In the genomic region with DNA sequence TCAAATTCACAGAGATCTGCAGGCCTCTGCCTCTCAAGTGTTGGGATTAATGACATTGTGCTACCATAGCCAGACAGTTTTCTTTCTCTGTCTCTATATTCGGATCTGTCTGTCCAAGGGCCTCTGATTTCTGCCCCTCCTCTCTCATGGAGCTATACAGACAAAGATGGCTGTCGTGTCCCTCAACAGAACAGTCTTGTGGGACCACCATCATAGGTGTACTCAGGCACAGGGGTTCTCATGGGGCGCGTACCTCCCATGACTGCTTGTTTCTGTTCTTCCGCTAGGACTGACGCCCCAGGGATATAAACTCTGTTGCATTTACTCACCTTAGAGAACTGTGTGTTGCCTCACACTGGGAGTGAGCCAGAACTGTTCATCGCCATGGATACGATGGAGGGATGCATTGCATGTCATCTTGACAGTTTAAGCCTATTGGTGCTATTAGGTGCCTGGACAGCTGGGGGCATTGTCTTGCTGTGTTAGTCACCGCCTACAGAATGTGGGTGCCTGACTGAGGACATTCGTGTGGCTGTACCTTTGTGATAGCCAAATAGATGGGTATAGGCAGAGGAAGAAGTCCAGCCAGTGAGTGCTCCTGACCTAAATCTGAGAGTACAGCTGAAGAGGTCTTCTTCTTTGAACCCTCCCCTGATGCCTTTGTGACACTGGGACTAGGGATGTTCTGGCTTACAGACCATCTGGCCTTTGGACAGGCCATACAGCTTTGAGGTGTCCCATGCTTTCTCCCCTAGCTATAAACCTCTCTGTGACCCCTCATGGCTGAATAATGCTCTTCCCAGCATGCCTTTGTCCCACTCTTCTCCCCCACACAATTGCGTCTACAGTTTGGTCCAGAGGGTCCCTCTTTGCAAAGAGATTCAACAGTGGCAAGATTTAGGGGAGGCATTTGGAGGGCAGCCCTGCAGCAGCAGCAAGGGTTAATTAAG, we compare ENCODE assay signal across 10 mouse cellular contexts.
DNase-seq lines count a peak whose midpoint lies in the region; ATAC-seq and TF ChIP-seq lines count a peak whose summit lies in the region.
"Had no signal": no experiment of that assay in that cellular context is flagged by ENCODE, and none has a peak within 500 bp of the region (broad histone marks: within the 10 kb centered on the region; RNA-seq: fewer than 3 reads in every experiment).

No protein-coding gene starts in this region.

- H3K9ac ChIP-seq in kidney, postnatal 0 days (ENCODE audit: low read depth, low read length): no peak overlapping the region
- H3K9ac ChIP-seq in hindbrain, embryonic 15.5 days: no peak overlapping the region
- H3K9ac ChIP-seq in neural tube, embryonic 15.5 days (replicated peaks): no peak overlapping the region
- H3K9ac ChIP-seq: heart, embryonic 13.5 days; limb, embryonic 15.5 days had no signal

- TF ChIP-seq CTCF in kidney, postnatal 0 days (IDR thresholded peaks at IDR 0.05; ENCODE audit: low read depth): no peak

- WGBS in kidney, postnatal 0 days: 76% methylated on average over 11 of the region's 11 CpGs
- WGBS in hindbrain, embryonic 15.5 days: 41% methylated on average over 11 of the region's 11 CpGs
- 21% methylated on average over 11 of the region's 11 CpGs for WGBS in neural tube, embryonic 15.5 days
- WGBS in heart, embryonic 10.5 days: 83% methylated on average over 11 of the region's 11 CpGs

- no peaks in the 10 kb centered on the region for H3K9me3 ChIP-seq in kidney, postnatal 0 days (replicated peaks; ENCODE audit: low read length)
- no peaks in the 10 kb centered on the region for H3K9me3 ChIP-seq in hindbrain, embryonic 15.5 days
- H3K9me3 ChIP-seq in neural tube, embryonic 15.5 days (replicated peaks): no peaks in the 10 kb centered on the region
- no peaks in the 10 kb centered on the region for H3K9me3 ChIP-seq in heart, embryonic 10.5 days
- H3K9me3 ChIP-seq: heart, embryonic 13.5 days; limb, embryonic 15.5 days had no signal

- no peaks in the 10 kb centered on the region for H3K36me3 ChIP-seq in kidney, postnatal 0 days (ENCODE audit: insufficient read depth, low read length)
- no peaks in the 10 kb centered on the region for H3K36me3 ChIP-seq in hindbrain, embryonic 15.5 days
- no peaks in the 10 kb centered on the region for H3K36me3 ChIP-seq in neural tube, embryonic 15.5 days
- no peaks in the 10 kb centered on the region for H3K36me3 ChIP-seq in heart, embryonic 10.5 days
- H3K36me3 ChIP-seq: heart, embryonic 13.5 days; limb, embryonic 15.5 days had no signal

- intact Hi-C loops in left cerebral cortex, postnatal 14 days (cut with DNase I): no loop called here

- peak; percentile 71 for DNase-seq in kidney, postnatal 0 days (ENCODE audit: low spot score)
- DNase-seq in kidney, adult 9 months: no peak
- DNase-seq in embryo, embryonic 11 days: peak; percentile 60
- DNase-seq in left cerebral cortex, postnatal 14 days (ENCODE audit: low spot score in 2 of 2): no peak
- no peak for DNase-seq in left cerebral cortex, adult 8-10 months (ENCODE audit: low spot score in 2 of 2)
- no peak for DNase-seq in heart, embryonic 10.5 days (ENCODE audit: low spot score)

- H3K27me3 ChIP-seq in kidney, postnatal 0 days (ENCODE audit: insufficient read depth, low read length): no peaks in the 10 kb centered on the region
- no peaks in the 10 kb centered on the region for H3K27me3 ChIP-seq in hindbrain, embryonic 15.5 days
- no peaks in the 10 kb centered on the region for H3K27me3 ChIP-seq in neural tube, embryonic 15.5 days (replicated peaks)
- H3K27me3 ChIP-seq in heart, embryonic 10.5 days (ENCODE audit: insufficient read depth, poor library complexity, severe bottlenecking): no peaks in the 10 kb centered on the region
- H3K27me3 ChIP-seq: heart, embryonic 13.5 days; limb, embryonic 15.5 days had no signal

- peak overlapping the region; percentile 43 for H3K27ac ChIP-seq in kidney, postnatal 0 days
- no peak overlapping the region for H3K27ac ChIP-seq in hindbrain, embryonic 15.5 days (replicated peaks)
- H3K27ac ChIP-seq in neural tube, embryonic 15.5 days (replicated peaks): no peak overlapping the region
- H3K27ac ChIP-seq in heart, embryonic 10.5 days: no peak overlapping the region
- H3K27ac ChIP-seq: heart, embryonic 13.5 days; limb, embryonic 15.5 days had no signal

- H3K4me2 ChIP-seq in kidney, postnatal 0 days (ENCODE audit: low read length): no peak overlapping the region
- H3K4me2 ChIP-seq in hindbrain, embryonic 15.5 days: no peak overlapping the region
- H3K4me2 ChIP-seq in neural tube, embryonic 15.5 days: no peak overlapping the region
- H3K4me2 ChIP-seq: heart, embryonic 13.5 days; limb, embryonic 15.5 days had no signal

- peaks cover 12% of the 10 kb centered on the region for H3K4me1 ChIP-seq in kidney, postnatal 0 days (replicated peaks; ENCODE audit: insufficient read depth, low read length)
- peaks cover 20% of the 10 kb centered on the region for H3K4me1 ChIP-seq in hindbrain, embryonic 15.5 days (replicated peaks)
- peaks cover 20% of the 10 kb centered on the region for H3K4me1 ChIP-seq in neural tube, embryonic 15.5 days
- peaks cover 34% of the 10 kb centered on the region for H3K4me1 ChIP-seq in heart, embryonic 10.5 days

- H3K4me3 ChIP-seq in kidney, postnatal 0 days (replicated peaks; ENCODE audit: low read depth, low read length): no peak overlapping the region
- H3K4me3 ChIP-seq in hindbrain, embryonic 15.5 days: no peak overlapping the region
- no peak overlapping the region for H3K4me3 ChIP-seq in neural tube, embryonic 15.5 days (replicated peaks)
- no peak overlapping the region for H3K4me3 ChIP-seq in heart, embryonic 10.5 days
- H3K4me3 ChIP-seq: heart, embryonic 13.5 days; limb, embryonic 15.5 days had no signal

- peak; percentile 45; the same call in 1 of the 2 replicates for ATAC-seq in kidney, postnatal 0 days (replicated peaks; ENCODE audit: low FRiP score, low read depth)
- ATAC-seq in hindbrain, embryonic 15.5 days (ENCODE audit: low FRiP score, low read depth): peak; percentile 37; the same call in 1 of the 2 replicates
- peak; percentile 14; the same call in 1 of the 2 replicates for ATAC-seq in neural tube, embryonic 15.5 days (ENCODE audit: low FRiP score)

Comparison
In these comparisons a context has a peak if more than half of its experiments do, and no peak if none do; other contexts are left out.
1. DNase-seq: peak in kidney, postnatal 0 days (single experiment) and embryo, embryonic 11 days (single experiment); none in kidney, adult 9 months (single experiment), left cerebral cortex, postnatal 14 days (0 of 2), left cerebral cortex, adult 8-10 months (0 of 2) and heart, embryonic 10.5 days (single experiment).
2. Peak in every context shown above with its lines, with median percentiles within 50 percentile points of each other: ATAC-seq.